Mouse (Mus musculus) adipocyte (in vitro differentiated cells): ENCODE data around the gene Junb.
A peak's percentile ranks its signal among the peaks of the same experiment; 100 is the strongest.

Source experiments
- DNase-seq: peaks from one replicate; pipeline ENCODE4 v3.0.0-alpha.2; 2016; ENCODE audit warnings: low spot score

The Junb gene

GRCm38 (mm10) chr8:84987903-84988302 is 9.4 kb upstream of the Junb start:
- no peak for DNase-seq

GRCm38 (mm10) chr8:84987388-84987787 is 8.9 kb upstream of the Junb start:
- no peak for DNase-seq

GRCm38 (mm10) chr8:84986379-84986945 is 7.9 kb upstream of the Junb start:
- no peak for DNase-seq

GRCm38 (mm10) chr8:84985684-84986378 is 7.3 kb upstream of the Junb start:
- DNase-seq = no peak

GRCm38 (mm10) chr8:84985049-84985683 is 6.6 kb upstream of the Junb start:
- no peak for DNase-seq

- no peak for DNase-seq
Observed at GRCm38 (mm10) chr8:84984294-84985048, 6.0 kb upstream of the Junb start.

GRCm38 (mm10) chr8:84982499-84983011 is 4.0 kb upstream of the Junb start:
- no peak for DNase-seq

GRCm38 (mm10) chr8:84981644-84982498 is 3.4 kb upstream of the Junb start:
- no peak for DNase-seq

GRCm38 (mm10) chr8:84980622-84981358 is 2.3 kb upstream of the Junb start:
- peak; percentile 95 for DNase-seq

- DNase-seq = peak; percentile 96
Observed at GRCm38 (mm10) chr8:84979599-84980421, 1.3 kb upstream of the Junb start.

GRCm38 (mm10) chr8:84977435-84978247 is 877 bp downstream of the Junb start:
- DNase-seq = peak; percentile 44

GRCm38 (mm10) chr8:84976763-84977434 is 1.6 kb downstream of the Junb start:
- DNase-seq = peak; percentile 75

- DNase-seq = peak; percentile 97
Observed at GRCm38 (mm10) chr8:84976031-84976762, 2.3 kb downstream of the Junb start.

GRCm38 (mm10) chr8:84975434-84975833 is 3.1 kb downstream of the Junb start:
- peak; percentile 75 for DNase-seq

GRCm38 (mm10) chr8:84974543-84975142 is 3.9 kb downstream of the Junb start:
- DNase-seq = peak; percentile 52

GRCm38 (mm10) chr8:84973803-84974542 is 4.5 kb downstream of the Junb start:
- DNase-seq = peak; percentile 94

GRCm38 (mm10) chr8:84973079-84973478 is 5.4 kb downstream of the Junb start:
- DNase-seq = peak; percentile 78
